Comparison of ENCODE assay signal across 9 mouse cellular contexts in the genomic region with DNA sequence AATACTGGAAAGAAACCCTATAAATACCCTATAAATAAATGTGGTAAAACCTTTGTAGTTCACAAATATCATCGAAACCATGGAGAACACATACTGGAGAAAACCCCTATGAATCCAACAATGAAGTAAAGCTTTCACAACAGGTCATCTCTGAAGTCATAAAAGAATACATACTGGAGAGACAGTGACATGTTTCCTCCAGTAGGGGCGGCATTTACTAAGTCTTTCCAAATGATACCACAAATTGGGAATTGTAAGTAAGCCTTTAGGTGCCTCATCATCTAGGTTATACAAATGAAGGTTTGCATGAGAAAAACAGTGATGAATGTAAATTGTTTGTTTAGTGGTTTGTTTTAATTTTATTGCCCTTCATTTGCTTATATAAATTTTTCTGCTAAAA. TPM values are rescaled to one million over a fixed set of nuclear protein-coding genes. Genes with fewer than 3 reads are reported as not detected.
DNase-seq lines count a peak whose midpoint lies in the region; ATAC-seq and TF ChIP-seq lines count a peak whose summit lies in the region.
"Had no signal": no experiment of that assay in that cellular context is flagged by ENCODE, and none has a peak within 500 bp of the region (broad histone marks: within the 10 kb centered on the region; RNA-seq: fewer than 3 reads in every experiment).

No protein-coding gene starts in this region.

- no peaks in the 10 kb centered on the region for H3K36me3 ChIP-seq in ES-E14 (ENCODE audit: control insufficient read depth, insufficient read depth, low read length, poor library complexity, severe bottlenecking)
- H3K36me3 ChIP-seq in forebrain, embryonic 11.5 days (ENCODE audit: control insufficient read depth, insufficient read depth, low read length): no peaks in the 10 kb centered on the region
- H3K36me3 ChIP-seq: heart, embryonic 13.5 days; limb, embryonic 13.5 days had no signal

- no peak for ATAC-seq in forebrain, embryonic 11.5 days (replicated peaks; ENCODE audit: low FRiP score)

- no peaks in the 10 kb centered on the region for H3K4me1 ChIP-seq in ES-E14 (ENCODE audit: control insufficient read depth in 2 of 2, insufficient read depth in 2 of 2, low read length in 2 of 2, poor library complexity in 1 of 2)
- H3K4me1 ChIP-seq in forebrain, embryonic 11.5 days (replicated peaks; ENCODE audit: control insufficient read depth, insufficient read depth, low read length): no peaks in the 10 kb centered on the region
- H3K4me1 ChIP-seq: heart, embryonic 13.5 days; limb, embryonic 13.5 days had no signal

- peak; percentile 2 to 19 for DNase-seq in kidney, adult 8-10 months
- DNase-seq in kidney, adult 11 months: no peak
- DNase-seq in ES-E14 (ENCODE audit: low read depth, low spot score): peak; percentile 8
- peak; percentile 13 for DNase-seq in brain, embryonic 14.5 days (ENCODE audit: low read depth)
- DNase-seq in lung, postnatal 25 days (ENCODE audit: low spot score): peak; percentile 34
- DNase-seq in frontal cortex, postnatal 36 days (ENCODE audit: low spot score in 2 of 2): no peak
- DNase-seq in forebrain, embryonic 11.5 days (ENCODE audit: low spot score): no peak

- WGBS in forebrain, embryonic 11.5 days: 51% methylated on average over 2 of the region's 2 CpGs

- no peak overlapping the region for H3K4me2 ChIP-seq in forebrain, embryonic 11.5 days (ENCODE audit: low read depth, low read length, severe bottlenecking)
- H3K4me2 ChIP-seq: heart, embryonic 13.5 days; limb, embryonic 13.5 days had no signal

- no peak overlapping the region for H3K4me3 ChIP-seq in ES-E14 (ENCODE audit: insufficient read depth in 1 of 2, low read depth in 1 of 2, low read length in 2 of 2, poor library complexity in 1 of 2, severe bottlenecking in 1 of 2)
- no peak overlapping the region for H3K4me3 ChIP-seq in forebrain, embryonic 11.5 days (ENCODE audit: low read depth, low read length)
- H3K4me3 ChIP-seq: heart, embryonic 13.5 days; limb, embryonic 13.5 days had no signal

- TF ChIP-seq CTCF in brain, embryonic 14.5 days (IDR thresholded peaks at IDR 0.05; ENCODE audit: borderline replicate concordance, extremely low read depth, insufficient read depth, insufficient read length): no peak

- no peaks in the 10 kb centered on the region for H3K9me3 ChIP-seq in ES-E14 (ENCODE audit: control insufficient read depth, insufficient read depth, low read depth, low read length)
- no peaks in the 10 kb centered on the region for H3K9me3 ChIP-seq in forebrain, embryonic 11.5 days (ENCODE audit: control insufficient read depth, low read length)
- H3K9me3 ChIP-seq: heart, embryonic 13.5 days; limb, embryonic 13.5 days had no signal

- in situ Hi-C loops in ES-E14 (cut with MboI; ENCODE audit: low sequenced_read_pairs in 2 of 2, unreplicated experiment in 2 of 2): loop anchor here (5.0 to 25.0 kb wide), 2 partner anchors 563 to 1992 kb away; no protein-coding TSS in a partner anchor

- TF ChIP-seq POLR2A in brain, embryonic 14.5 days (IDR thresholded peaks at IDR 0.05; ENCODE audit: borderline replicate concordance, extremely low read depth, insufficient read depth, insufficient read length, poor library complexity, severe bottlenecking): no peak

- no peaks in the 10 kb centered on the region for H3K27me3 ChIP-seq in forebrain, embryonic 11.5 days (ENCODE audit: control insufficient read depth, insufficient read depth, low read length)
- H3K27me3 ChIP-seq: heart, embryonic 13.5 days; limb, embryonic 13.5 days had no signal

- H3K27ac ChIP-seq in ES-E14 (ENCODE audit: insufficient read depth, low read depth, low read length, poor library complexity, severe bottlenecking): no peak overlapping the region
- no peak overlapping the region for H3K27ac ChIP-seq in forebrain, embryonic 11.5 days (ENCODE audit: low read depth, low read length)
- H3K27ac ChIP-seq: heart, embryonic 13.5 days; limb, embryonic 13.5 days had no signal

- no peak overlapping the region for H3K9ac ChIP-seq in ES-E14 (ENCODE audit: insufficient read depth, low read depth, low read length, poor library complexity, severe bottlenecking)
- H3K9ac ChIP-seq in forebrain, embryonic 11.5 days (ENCODE audit: low read length): no peak overlapping the region
- H3K9ac ChIP-seq: heart, embryonic 13.5 days; limb, embryonic 13.5 days had no signal

TF ChIP-seq in ES-E14, 5 proteins besides CTCF, POLR2A, EP300 and RAD21:
- TF ChIP-seq MAFK (IDR thresholded peaks at IDR 0.05; ENCODE audit: insufficient read depth, low read depth, low read length) (no peak), HCFC1 (IDR thresholded peaks at IDR 0.05; ENCODE audit: borderline replicate concordance, insufficient read depth, low read length) (no peak), ZC3H11A (IDR thresholded peaks at IDR 0.05; ENCODE audit: borderline replicate concordance, low read depth, low read length) (no peak), ZNF384 (IDR thresholded peaks at IDR 0.05; ENCODE audit: low read depth, low read length) (no peak), CHD2 (IDR thresholded peaks at IDR 0.05; ENCODE audit: low read depth, low read length) (no peak)
TF ChIP-seq in ES-E14: peak in this region for 0.

RNA-seq across cellular contexts. Expression of a gene that starts 48.0 kb away (rescaled TPM):
- total RNA-seq in ES-E14 (2012; rRNA removed): 32.1 and 36.1 TPM in 2 replicates
- polyA plus RNA-seq in brain, embryonic 14.5 days (2012; rRNA removed): 30.8 and 51.9 TPM in 2 replicates
- 24.3 and 32.5 TPM in 2 replicates for polyA plus RNA-seq in forebrain, embryonic 11.5 days (2014; fragmentation: Nextera tagmentation; extraction: Ambion mirVana)

RNA-seq across cellular contexts. Expression of a gene that starts 48.2 kb away (rescaled TPM):
- total RNA-seq in ES-E14 (2012; rRNA removed): 26.3 and 39.3 TPM in 2 replicates
- polyA plus RNA-seq in brain, embryonic 14.5 days (2012; rRNA removed): 25.9 and 28.2 TPM in 2 replicates
- 61.0 and 66.8 TPM in 2 replicates for polyA plus RNA-seq in forebrain, embryonic 11.5 days (2014; fragmentation: Nextera tagmentation; extraction: Ambion mirVana)

Comparison
In these comparisons a context has a peak if more than half of its experiments do, and no peak if none do; other contexts are left out.
1. DNase-seq: peak in kidney, adult 8-10 months (2 of 2), ES-E14 (single experiment), brain, embryonic 14.5 days (single experiment) and lung, postnatal 25 days (single experiment); none in kidney, adult 11 months (single experiment), frontal cortex, postnatal 36 days (0 of 2) and forebrain, embryonic 11.5 days (single experiment).